Mouse (Mus musculus) cerebellum, postnatal 14 days (tissue): ENCODE data around the gene Tgfb1i1.

Experiments used
- DNase-seq, 2 experiments: peaks; one replicate each; pipeline ENCODE4 v3.0.0; 2021; ENCODE audit warnings: mixed read lengths in 2 of 2

Tgfb1i1 gene

DNA sequence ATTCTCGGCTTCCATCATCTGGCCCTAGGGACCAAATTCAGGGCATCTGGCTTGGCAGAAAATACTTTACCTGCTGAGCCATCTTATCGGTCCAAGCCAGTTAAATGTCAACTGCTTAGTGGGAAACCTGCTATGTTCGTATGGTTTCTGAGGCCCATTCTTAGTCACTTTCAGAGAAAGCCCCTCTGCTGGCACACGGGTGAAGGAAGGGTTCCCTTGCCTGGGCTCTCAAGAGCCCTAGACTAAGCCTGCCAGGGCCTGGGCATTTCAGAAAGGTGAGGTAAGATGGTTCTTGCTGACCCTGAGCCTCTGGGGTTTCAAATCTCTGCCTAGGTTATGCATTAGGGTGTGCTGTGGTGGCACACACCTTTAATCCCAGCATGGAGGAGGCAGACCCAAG, 1.1 kb upstream of the Tgfb1i1 start:
- DNase-seq: peak in 1 of 2 experiments; percentile 34

DNA sequence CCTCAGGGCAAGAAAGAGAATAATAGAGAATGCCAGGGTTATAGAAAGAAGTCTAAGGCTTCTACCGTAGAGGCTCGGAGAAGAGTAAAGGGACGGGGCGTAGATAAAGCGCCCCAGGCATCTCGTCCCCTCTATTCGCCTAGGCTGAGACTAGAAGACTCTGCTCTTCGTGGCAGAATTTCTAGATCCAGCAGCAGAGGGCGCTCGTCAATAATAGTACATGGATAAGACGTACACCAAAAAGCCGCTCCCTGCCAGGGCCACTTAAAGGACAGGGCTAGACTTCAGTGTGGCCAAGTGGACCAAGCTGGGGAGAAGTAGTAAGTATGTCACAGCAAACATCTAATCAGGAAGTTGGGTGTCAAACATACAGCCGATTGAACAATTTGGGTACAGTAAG, 831 bp downstream of the Tgfb1i1 start:
- DNase-seq: peak; percentile 90 to 96

DNA sequence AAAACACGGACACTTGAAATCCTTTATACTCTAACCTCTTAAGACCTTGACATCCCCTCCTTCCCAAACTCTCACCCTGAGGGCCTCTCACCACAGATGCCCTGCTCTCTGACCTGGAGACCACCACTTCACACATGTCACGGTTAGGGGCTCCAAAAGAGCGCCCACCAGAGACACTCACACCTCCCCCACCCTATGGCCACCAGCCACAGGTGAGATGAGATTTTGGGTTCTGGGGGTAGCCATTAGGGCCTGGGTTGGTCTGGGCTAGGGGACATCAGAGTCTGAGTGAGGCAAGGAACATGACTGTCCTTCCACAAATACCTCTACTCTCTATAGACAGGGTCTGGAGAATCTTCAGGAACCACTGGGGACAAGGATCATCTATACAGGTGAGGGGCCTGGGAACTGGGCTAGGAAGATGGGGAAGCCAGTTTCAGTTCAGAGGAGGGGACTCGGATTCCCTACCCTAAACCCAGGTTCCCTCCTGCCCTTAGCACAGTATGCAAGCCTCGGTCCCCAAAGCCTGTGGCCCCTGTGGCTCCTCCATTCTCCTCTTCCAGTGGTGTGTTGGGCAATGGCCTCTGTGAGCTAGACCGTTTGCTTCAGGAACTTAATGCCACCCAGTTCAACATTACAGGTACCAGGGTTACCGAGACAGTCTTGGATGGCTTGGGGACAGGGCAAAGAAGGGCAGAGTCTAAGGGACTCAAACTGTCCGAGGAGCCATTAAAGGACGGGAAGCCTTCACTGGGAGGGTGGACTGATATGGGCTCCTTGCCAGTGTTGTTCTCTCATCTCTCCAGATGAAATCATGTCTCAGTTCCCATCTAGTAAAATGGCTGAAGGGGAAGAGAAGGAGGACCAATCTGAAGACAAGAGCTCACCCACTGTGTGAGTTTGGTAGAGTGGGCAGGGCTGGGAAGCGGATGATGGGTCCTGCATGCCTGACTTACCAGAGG, 1.8 kb downstream of the Tgfb1i1 start:
- no peak for DNase-seq

DNA sequence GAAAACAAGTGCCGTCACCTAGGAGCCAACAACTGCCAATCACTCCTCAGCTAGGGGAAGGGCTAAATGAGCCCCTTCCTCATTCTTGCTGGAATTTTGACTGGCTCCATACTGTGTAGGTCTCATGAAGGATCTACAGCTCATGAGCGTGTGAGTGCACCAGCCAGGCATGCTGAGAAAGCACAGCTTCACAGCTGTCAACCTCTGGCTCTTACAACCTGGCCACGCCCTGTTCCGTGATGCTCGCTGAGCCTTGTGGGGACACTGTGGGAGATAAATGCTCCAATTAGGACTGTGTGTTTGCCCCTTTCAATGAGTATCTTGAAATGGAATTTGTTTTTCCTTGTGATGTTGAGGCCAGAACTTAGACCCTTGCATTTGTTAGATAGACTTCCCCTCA, 3.4 kb downstream of the Tgfb1i1 start:
- DNase-seq: no peak

DNA sequence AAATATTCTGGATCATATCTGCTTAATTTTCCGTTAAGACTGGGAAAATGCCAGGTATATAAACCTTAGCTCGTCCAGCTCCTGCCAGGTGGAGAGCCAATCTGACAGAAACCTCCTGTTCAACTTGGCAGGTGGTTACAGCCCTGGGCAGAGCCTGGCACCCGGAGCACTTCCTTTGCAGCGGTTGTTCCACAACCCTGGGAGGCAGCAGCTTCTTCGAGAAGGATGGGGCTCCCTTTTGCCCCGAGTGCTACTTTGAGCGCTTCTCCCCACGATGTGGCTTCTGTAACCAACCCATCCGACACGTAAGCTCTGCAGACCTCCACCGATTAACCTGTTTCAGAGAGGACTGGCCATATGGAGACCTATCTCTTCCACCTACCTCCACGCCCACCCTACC, 5.3 kb downstream of the Tgfb1i1 start:
- peak; percentile 44 to 60 for DNase-seq

DNA sequence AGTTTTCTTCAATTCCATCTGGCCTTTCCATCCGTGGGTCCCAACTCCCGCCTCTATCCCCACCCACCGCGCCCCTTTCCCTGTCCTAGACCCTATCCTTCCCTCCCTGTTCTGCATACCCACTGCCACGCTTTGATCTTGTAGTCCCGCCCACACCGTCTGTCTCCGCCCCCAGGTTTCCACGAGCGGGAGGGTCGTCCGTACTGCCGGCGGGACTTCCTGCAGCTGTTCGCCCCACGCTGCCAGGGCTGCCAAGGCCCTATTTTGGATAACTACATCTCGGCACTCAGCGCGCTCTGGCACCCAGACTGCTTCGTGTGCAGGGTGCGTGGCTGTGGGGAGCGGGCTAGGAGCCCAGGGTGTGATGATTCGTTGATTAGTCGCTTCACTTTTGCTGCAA, 6.0 kb downstream of the Tgfb1i1 start:
- peak in 1 of 2 experiments; percentile 43 for DNase-seq

DNA sequence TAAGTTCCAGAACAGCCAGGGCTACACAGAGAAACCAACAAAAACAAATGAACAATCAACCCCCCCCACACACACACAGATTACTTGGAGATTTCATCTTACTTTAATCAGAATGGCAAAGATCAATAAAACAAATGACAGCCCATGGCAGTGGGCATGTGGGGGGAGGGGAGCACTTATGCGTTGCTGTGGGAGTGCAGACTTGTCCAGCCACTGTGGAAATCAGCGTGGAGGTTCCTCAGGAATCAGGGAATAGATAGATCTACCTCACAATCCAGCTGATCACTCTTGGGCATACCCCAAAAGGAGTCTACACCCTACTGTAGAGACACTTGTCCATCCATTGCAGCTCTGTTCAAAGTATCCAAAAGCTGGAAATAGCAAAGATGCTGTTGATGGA, 8.4 kb downstream of the Tgfb1i1 start:
- DNase-seq: no peak

DNA sequence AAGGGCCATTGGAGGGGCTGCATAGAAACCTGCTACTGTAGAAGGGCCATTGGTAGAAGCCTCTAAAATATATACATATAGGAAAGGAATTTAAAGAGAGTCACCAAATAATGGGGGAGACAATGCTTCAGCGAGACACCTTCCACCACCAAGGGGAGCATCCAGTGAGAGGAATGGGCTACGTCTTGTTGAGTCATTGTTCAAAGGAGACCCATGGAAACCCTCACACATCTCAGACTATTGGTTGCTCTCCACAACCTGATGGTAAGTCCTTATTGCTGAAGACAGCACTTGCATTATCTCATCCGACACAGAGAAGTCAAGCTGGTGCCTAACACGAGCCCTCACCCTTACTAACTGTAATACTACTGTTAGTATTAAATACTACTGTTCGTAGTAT, 9.1 kb downstream of the Tgfb1i1 start:
- no peak for DNase-seq

DNA sequence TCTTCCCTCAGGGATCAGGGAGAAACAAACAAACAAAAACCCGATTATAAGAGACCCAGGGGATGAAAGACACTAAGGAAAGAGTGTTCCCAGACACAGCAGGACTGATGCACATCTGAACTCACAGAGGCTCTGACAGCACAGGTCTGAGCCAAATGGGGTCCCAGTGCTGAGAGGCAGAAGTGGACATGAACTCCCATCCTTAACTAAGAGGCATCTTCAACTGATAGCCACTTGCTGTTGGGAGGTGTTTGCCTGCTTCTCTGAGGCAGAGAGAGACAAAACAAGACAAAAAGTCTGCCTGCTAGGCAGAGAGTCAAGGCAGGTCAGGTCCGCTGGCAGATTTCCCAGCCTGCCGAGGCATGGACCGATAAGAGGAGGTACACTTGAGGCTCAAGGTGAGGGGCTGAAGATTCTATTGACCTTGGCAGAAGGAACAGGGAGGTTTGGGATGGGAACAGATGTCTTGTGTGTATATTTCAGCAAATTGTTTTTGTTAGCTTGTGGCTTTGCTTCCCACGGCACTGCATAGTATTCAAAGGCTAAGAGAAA, 10.2 kb downstream of the Tgfb1i1 start:
- peak in 1 of 2 experiments; percentile 15 for DNase-seq

DNA sequence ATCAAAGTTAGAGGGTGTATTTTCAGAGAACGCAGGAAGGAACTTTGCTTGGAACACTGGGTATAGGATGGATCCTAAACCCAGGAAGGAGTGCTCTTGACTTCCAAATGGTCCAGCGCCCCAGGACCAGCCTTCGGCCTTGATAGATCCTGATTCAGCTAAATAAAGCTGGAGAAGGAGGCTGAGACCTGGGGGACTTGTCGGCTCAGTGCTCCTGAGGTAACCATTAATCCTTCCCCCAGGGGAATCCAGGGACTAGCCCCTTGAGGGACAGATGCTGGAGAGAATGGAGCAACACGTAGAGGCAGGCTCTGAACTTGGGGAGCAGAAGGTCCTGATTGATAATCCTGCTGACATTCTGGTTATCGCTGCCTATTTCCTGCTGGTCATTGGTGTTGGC, 18.8 kb downstream of the Tgfb1i1 start, which contains the start of gene Slc5a2:
Gene Slc5a2 (plus strand): TSS at position 247 of the 400 bp plus-strand sequence.
- DNase-seq: no peak

DNA sequence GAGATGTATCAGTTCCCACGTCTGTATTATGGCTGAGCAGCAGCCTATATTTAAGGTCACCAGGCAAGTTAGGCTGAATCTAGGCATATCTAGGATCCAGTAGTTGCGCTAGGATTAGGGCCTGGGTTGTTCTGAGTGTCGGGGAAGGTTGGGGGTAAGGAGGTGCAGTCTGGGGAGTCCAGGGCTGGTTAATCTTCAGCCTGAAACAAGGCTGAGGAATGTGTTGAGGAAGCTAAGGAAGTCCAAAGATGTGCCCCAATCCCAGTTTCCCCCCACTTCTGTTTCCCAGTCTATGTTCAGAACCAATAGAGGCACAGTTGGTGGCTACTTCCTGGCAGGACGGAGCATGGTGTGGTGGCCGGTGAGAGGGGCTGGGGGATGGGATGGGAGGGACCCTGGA, 19.4 kb downstream of the Tgfb1i1 start:
- DNase-seq: no peak

DNA sequence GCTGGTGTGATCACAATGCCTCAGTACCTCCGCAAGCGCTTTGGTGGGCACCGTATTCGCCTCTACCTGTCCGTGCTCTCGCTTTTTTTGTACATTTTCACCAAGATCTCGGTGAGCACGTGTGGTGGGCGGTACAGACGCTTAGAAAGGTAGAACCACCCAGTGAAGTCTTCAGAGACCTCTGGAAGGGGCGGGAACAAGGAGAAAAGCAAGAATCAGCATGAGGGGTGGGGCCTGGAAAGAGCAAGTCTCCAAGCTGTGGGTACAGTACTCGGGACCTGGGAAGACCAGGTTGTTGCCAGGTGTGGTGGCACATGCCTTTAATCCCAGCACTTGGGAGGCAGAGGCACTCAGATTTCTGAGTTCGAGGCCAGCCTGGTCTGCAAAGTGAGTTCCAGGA, 20.8 kb downstream of the Tgfb1i1 start:
- DNase-seq: no peak

DNA sequence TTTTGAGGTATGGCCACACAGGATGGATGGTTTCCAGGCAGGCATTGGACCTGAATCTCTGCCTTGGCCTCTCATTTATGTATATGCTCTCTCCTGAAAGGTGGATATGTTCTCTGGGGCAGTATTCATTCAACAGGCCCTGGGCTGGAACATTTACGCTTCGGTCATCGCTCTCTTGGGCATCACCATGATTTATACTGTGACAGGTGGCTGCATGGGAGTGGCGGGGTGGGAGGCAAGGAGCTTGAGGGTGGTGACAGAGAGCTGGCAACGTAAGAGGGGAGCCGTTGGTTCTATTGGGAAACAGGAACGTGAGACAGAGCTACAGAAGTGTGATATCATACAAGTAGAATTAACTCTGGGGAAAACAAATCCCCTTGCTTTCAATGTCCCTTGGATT, 21.2 kb downstream of the Tgfb1i1 start:
- DNase-seq: no peak

DNA sequence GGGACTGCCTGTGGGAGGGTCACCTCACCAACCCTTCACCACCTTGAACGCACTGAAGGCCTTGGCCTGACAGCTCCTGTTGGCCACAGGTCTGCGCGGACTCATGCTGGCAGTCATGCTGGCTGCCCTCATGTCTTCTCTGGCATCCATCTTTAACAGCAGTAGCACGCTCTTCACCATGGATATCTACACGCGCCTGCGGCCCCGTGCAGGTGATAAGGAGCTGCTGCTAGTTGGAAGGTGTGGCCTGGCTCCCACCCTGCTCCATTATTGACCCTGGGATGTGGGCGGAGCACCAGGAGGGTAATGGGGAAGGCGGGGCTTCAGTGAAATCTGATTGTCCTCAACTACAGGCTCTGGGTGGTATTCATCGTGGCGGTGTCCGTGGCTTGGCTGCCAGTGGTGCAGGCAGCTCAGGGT, 23.8 kb downstream of the Tgfb1i1 start:
- peak; percentile 53 to 79 for DNase-seq

DNA sequence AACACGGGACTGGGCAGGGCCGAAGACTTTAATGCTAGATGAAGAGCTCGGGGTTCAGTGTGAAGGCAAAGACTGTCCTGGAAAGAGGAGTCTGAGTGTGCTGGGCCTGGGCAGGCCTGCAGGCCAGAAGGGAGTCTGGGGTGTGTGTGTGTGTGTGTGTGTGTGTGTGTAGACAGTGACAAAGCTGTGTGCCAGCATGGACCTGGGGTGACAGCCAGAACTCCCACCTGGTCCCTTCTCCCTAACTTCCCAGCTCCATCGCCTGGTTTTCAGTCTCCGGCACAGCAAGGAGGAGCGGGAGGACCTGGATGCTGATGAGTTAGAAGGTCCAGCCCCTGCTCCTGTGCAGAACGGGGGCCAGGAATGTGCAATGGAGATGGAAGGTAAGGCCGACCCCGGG, 24.9 kb downstream of the Tgfb1i1 start:
- peak; percentile 60 to 70 for DNase-seq

DNA sequence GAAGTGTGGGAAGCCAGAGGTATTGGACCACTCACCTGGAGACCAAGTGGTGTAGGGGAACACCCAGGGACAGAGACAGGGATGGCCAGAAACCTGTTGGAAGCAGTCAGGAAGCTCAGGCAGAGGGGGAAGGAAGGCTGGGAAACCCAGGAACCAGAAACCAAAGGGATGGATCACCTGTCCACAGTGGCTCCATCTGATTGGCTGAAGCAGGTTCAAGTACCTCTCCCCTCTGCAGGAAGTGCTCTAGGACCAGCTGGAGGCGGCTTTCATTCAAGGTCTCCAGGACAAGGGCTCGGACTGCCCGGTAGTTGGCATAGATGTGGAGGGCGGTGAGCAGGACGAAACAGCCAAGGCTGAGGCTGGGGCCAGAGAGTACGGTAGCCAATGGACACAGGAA, 29.4 kb downstream of the Tgfb1i1 start:
- no peak for DNase-seq

DNA sequence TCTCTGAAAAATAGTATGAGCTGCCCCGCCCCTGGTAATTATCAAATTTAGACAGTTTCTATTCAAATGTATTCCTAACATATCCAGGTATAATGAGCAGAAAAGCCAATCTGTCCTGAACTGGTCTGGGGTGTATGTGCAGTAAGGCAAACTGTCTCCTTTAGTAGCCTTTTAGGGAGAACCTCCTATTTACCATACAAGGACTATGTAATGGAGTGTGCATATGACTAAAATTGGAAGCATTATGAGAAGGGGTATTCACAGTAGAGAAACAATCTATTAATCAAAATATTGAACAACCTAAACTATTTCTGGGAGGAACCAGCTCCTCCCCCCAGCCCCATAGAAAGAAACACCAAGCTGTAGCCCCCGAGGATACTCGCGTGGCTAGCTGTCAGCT, 33.1 kb downstream of the Tgfb1i1 start:
- no peak for DNase-seq

DNA sequence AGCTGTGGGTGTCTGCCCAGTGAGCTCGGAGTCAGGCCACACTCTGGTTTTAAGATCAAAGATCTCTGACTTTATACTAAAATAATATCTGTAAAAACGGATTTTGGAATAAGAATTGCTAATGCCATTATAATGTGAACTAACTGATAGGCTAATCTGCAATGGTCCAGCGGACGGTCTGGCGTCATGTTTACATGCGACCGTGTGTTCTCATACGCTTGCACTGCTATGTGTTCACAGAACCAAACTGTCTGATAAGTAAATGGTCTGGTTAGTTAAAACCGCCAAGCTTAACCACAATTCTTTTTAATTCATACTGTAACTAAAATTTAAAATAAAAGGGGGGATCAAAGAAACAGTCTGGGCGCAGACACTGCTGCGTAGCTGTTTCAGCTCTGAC, 35.2 kb downstream of the Tgfb1i1 start:
- DNase-seq: no peak

DNA sequence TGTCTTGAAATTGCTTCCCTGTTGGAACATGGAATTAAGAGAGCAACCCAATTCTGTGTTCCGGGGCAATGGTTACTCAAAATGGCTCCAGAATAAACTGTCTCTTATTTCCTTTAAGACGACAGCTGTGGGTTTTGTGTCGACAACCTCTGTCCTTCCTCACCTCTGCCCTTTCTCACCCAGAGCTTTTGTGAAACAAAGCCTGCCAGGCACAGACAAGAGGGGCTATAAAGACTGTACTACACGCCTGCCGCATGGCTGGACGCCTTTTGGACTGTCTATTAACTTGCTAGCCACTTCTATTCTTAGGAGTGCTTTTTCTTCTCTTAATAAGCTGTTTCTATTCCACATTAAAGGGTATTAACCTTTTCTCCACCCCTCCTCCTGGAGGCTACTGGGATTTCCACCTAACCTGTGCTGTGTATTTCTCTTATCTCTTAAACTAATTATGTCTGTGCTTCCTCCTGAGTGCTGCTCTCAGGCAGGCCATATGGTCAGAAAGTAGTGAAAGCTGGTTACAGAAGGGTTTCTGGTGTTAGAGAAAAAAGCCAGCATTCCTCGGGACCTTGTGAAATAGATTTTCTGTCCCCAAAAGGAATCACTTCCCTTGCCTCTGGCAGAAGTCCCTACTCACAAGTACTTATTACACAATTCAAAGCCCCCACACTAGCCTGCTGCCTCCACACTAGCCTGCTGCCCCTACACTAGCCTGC, 36.1 kb downstream of the Tgfb1i1 start:
- no peak for DNase-seq

DNA sequence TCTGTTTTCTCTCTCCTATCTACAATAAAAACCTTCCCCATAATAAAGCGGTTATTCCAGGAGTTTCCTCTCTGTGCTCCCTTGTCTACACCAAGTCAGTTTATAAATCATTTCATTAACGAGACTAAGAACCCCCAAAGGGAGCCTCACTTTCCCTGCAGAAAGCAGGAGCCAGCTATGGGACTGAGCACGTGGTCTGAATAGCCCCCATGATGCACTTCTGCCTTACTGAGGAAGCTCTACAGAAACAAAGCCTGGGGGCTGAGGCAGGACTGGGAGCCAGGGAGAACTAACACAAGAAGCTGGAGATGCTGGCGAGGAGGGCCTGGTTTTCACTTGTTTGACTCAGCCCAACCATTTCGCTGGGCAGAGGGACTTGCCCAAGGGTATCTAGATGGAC, 37.4 kb downstream of the Tgfb1i1 start:
- no peak for DNase-seq

DNA sequence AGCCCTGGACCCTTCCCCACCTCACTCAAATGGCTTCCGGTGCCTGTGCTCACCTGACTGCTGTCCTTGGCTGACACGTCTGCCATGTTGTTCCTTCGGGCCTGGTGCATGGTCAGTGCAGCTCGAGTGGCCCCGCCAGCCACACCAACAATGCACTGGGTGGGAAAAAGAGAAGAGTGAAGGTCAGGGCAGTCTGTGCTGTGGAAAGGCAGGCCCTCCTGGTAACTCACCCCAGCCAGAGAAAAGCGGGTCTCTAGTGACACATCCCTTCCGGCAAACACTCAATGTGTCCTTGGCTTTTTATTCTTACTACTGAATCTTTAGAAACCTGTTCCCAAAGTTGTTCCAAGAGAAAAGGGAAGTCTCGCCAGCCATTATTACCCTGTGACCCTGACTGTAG, 38.4 kb downstream of the Tgfb1i1 start:
- DNase-seq: no peak

DNA sequence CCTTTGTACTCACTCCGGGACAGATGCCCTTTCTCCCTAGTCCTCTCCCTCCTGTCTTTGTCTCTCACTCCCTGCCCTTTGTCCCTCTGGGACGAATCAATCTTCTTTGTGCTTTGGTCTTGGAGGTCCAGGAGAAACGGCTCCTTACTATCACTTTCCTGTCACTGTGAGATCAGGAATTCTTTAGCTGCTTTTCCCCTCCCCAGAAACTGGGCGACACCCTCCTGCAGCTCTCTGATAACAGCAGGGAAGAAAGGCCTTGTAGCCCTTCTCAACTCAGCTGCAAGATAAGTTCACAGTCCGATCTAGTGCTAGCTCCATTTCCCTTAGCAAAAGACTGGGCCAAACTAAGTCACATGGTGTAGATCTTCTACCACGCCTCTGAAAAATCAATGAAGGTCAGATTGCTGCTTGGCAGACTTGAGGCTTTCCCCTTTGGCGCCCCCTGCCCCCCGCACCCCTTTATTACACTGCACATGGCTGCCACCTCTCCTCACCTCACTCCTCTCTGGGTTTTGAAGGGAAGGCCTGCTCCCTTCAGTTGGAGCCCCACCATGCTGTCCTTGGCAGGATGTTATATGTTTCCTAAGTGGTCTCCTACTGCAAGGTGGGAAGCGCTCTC, 42.4 kb downstream of the Tgfb1i1 start:
- DNase-seq: no peak

DNA sequence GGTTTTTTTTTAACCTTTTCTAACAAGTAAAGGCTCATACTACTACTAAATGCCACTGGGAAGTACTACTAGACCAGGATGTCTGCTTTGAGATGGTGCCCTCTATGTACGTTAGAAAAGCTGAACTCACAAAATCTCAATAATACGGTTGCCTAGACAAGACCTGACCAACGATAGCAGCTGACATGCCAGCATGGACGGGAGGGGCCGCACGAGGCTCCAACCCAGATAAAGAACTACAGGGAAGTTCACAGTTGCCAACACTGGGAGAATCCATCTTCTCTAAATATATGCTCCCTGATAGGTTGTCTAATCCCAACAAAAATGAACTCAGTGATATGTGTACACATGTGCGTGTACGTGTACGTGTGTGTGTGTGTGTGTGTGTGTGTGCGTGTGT, 48.2 kb downstream of the Tgfb1i1 start:
- no peak for DNase-seq
